Mouse (Mus musculus): ENCODE measurements around the gene Dtl.

- TF ChIP-seq CTCF (IDR thresholded peaks at IDR 0.05; ENCODE audit: low read depth) = no peak
- no peak for TF ChIP-seq EP300 (IDR thresholded peaks at IDR 0.05; ENCODE audit: low read depth)
Measured at GRCm38 (mm10) chr1:191534896-191535295, 40.4 kb downstream of the Dtl start.

Data from liver, postnatal 0 days (tissue).